Mouse (Mus musculus): ENCODE data around the gene Nkx3-2. TPM values are rescaled to one million over a fixed set of nuclear protein-coding genes. Genes with fewer than 3 reads are reported as not detected.

Gene Nkx3-2
- total RNA-seq (2021) = not detected
- 0.06 TPM in 1 of 2 replicates, not detected in the other for polyA plus RNA-seq (2012; rRNA removed)
- long read RNA-seq = 0 reads

DNA sequence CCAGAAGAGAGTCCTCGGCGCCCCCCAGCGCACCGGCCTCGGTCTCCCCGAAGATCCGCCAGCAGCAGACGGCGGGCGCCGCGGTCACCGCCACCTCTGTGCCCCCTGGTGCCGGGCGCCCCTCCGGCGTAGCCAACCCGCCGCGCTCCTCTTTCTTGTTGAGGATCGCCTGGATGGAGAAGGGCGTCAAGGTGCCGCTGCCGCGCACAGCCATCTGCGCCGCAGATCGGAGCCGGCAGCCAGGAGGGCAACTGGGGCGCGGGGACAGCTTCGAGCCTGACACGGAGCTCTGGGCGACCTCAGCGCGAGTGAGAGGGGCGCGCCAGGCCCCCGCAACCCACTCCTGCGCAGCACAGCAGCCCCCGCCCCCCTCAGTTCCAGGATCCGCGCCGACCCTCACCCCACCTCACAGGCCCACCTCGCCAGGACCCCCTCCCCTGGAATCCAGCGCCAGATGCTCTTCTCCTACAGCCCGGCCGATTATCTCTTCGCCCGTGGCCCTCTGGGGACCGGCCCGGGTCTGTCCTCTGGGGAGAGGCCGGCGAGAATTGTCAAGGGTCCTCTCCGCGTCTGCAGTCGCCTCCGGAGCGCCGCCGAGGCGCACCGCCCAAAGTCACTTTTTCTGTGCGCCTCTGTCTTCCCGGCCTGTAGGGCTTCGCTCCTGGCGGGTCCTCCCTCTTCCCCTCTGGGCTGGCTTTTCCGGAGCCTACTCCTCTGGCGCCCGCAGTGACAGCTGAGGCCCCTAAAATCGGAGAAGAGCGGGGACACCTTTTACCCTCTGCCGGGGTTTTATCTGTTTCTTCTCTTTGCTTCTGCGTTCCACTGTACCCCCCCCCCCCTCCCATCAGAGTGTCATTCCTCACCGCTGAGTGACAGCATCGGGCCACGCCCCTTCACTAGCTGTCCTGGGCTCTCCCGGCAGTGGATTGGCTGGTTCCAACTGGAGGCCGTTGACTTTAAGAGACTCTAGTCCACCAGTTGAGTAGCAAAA, at the start of gene Nkx3-2:
Gene Nkx3-2, minus strand, starts transcription at position 771 of the 991 bp plus-strand sequence.
- DNase-seq = no peak

DNA sequence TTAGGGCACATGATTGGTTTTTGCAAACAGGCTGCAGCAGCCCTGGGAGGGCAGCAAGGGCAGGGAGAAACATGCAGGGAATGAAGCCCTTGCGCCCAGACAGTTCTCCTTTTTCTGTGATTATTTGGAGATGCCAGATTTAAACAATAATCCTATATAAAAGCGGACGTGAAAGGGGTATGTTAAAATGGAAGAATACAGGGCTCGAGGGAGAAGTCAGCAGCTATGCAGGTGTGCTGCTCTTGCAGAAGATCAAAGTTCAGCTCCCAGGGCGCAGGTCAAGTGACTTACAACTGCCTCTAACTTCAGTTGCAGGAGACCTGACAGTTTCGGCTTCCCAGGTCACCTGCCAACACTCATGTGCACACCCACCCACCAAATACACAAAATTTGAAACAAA, 48.2 kb upstream of the Nkx3-2 start:
- Histone ChIP-seq H3K27me3 (ENCODE audit: control insufficient read depth, insufficient read depth, low read length) (no peaks in the 10 kb centered on the region), H3K79me2 (replicated peaks; ENCODE audit: control insufficient read depth, insufficient read depth, low read length) (no peaks in the 10 kb centered on the region), H3K4me3 (no peak overlapping the region), H3K9ac (ENCODE audit: low read depth, low read length) (no peak overlapping the region), H3K4me1 (ENCODE audit: control insufficient read depth, insufficient read depth, low read length) (no peaks in the 10 kb centered on the region), H3K36me3 (ENCODE audit: control insufficient read depth, insufficient read depth, low read length) (peaks cover 4% of the 10 kb centered on the region), H3K27ac (no peak overlapping the region)
- intact Hi-C loops (cut with DNase I) = no loop called here
- 96% methylated on average over 6 of the region's 6 CpGs for WGBS
- DNase-seq = no peak
- TF ChIP-seq POLR2A (IDR thresholded peaks at IDR 0.05; ENCODE audit: insufficient read depth, low read depth, low read length) (no peak), EP300 (IDR thresholded peaks at IDR 0.05; ENCODE audit: insufficient read depth, low read depth, low read length) (no peak), CTCF (IDR thresholded peaks at IDR 0.05) (no peak)

More for the DNA sequence above, at the start of gene Nkx3-2:
- WGBS = under 1% methylated on average over 79 of the region's 79 CpGs
- Histone ChIP-seq H3K27ac (no peak within 1 kb of the TSS), H3K4me3 (no peak within 1 kb of the TSS), H3K9ac (ENCODE audit: low read depth, low read length) (no peak within 1 kb of the TSS), H3K4me1 (ENCODE audit: control insufficient read depth, insufficient read depth, low read length) (peaks cover 4% of the 10 kb centered on the region; the same call in 1 of the 2 replicates), H3K27me3 (ENCODE audit: control insufficient read depth, insufficient read depth, low read length) (peaks cover 31% of the 10 kb centered on the region), H3K36me3 (ENCODE audit: control insufficient read depth, insufficient read depth, low read length) (no peaks in the 10 kb centered on the region), H3K79me2 (replicated peaks; ENCODE audit: control insufficient read depth, insufficient read depth, low read length) (no peaks in the 10 kb centered on the region)
- intact Hi-C loops (cut with DNase I) = no loop called here
- TF ChIP-seq CTCF (IDR thresholded peaks at IDR 0.05) (no peak), POLR2A (IDR thresholded peaks at IDR 0.05; ENCODE audit: insufficient read depth, low read depth, low read length) (no peak), EP300 (IDR thresholded peaks at IDR 0.05; ENCODE audit: insufficient read depth, low read depth, low read length) (no peak)

DNA sequence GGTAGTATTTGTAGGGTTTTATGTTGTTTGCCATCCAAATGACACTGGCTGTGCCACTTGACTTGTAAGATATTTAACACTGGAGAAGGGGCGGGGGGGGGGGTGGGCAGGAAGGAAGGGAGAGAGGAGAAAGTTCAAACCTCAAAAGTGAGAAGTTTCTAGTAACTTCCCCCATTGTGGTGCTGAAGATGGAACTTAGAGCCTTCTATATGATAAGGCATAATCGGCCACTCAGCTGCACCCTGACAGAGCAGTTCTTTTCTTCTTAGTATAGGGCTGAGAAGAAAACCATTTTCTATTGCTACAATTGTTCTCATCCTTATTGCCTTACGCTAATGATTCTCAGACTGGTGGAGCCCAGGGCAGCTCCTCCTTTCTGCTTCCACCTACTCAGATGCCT, 47.0 kb upstream of the Nkx3-2 start:
- Histone ChIP-seq H3K36me3 (ENCODE audit: control insufficient read depth, insufficient read depth, low read length) (peaks cover 8% of the 10 kb centered on the region), H3K4me1 (ENCODE audit: control insufficient read depth, insufficient read depth, low read length) (no peaks in the 10 kb centered on the region; the same call in 1 of the 2 replicates), H3K79me2 (replicated peaks; ENCODE audit: control insufficient read depth, insufficient read depth, low read length) (no peaks in the 10 kb centered on the region), H3K9ac (ENCODE audit: low read depth, low read length) (no peak overlapping the region), H3K27ac (no peak overlapping the region), H3K27me3 (ENCODE audit: control insufficient read depth, insufficient read depth, low read length) (no peaks in the 10 kb centered on the region), H3K4me3 (no peak overlapping the region)
- no peak for TF ChIP-seq EP300 (IDR thresholded peaks at IDR 0.05; ENCODE audit: insufficient read depth, low read depth, low read length)
- no peak for TF ChIP-seq POLR2A (IDR thresholded peaks at IDR 0.05; ENCODE audit: insufficient read depth, low read depth, low read length)
- TF ChIP-seq CTCF (IDR thresholded peaks at IDR 0.05) = no peak
- 77% methylated on average over 3 of the region's 3 CpGs for WGBS
- intact Hi-C loops (cut with DNase I) = no loop called here
- no peak for DNase-seq

DNA sequence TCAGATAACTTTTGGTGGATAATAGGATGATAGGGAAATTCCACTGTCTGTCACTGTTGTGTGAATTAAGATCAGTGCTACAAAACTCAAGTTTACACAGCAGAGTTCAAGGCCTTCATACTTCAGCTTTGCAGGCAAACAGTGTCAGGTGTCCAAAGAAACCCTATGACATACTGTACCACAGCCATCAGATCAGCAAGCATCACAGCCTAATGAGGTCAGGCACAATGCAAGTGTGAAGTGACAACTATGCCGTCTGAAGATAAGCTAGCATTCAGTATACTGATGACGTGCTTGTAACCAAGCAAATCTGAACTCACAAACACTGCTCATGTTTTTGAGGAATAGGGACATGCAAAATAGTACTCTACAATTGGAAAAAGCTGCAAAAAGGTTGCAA, 43.1 kb upstream of the Nkx3-2 start:
- Histone ChIP-seq H3K27ac (no peak overlapping the region), H3K79me2 (replicated peaks; ENCODE audit: control insufficient read depth, insufficient read depth, low read length) (no peaks in the 10 kb centered on the region), H3K4me3 (no peak overlapping the region), H3K4me1 (ENCODE audit: control insufficient read depth, insufficient read depth, low read length) (no peaks in the 10 kb centered on the region; the same call in 1 of the 2 replicates), H3K9ac (ENCODE audit: low read depth, low read length) (no peak overlapping the region), H3K36me3 (ENCODE audit: control insufficient read depth, insufficient read depth, low read length) (peaks cover 9% of the 10 kb centered on the region), H3K27me3 (ENCODE audit: control insufficient read depth, insufficient read depth, low read length) (no peaks in the 10 kb centered on the region)
- WGBS = 50% methylated on average over 2 of the region's 2 CpGs
- TF ChIP-seq EP300 (IDR thresholded peaks at IDR 0.05; ENCODE audit: insufficient read depth, low read depth, low read length) = no peak
- TF ChIP-seq POLR2A (IDR thresholded peaks at IDR 0.05; ENCODE audit: insufficient read depth, low read depth, low read length) = no peak
- no peak for TF ChIP-seq CTCF (IDR thresholded peaks at IDR 0.05)
- no peak for DNase-seq
- intact Hi-C loops (cut with DNase I) = no loop called here

GRCm38 (mm10) chr5:41806176-41806575, 41.9 kb upstream of the Nkx3-2 start:
- Histone ChIP-seq H3K36me3 (ENCODE audit: control insufficient read depth, insufficient read depth, low read length) (peaks cover 9% of the 10 kb centered on the region), H3K4me3 (no peak overlapping the region), H3K9ac (ENCODE audit: low read depth, low read length) (no peak overlapping the region), H3K27me3 (ENCODE audit: control insufficient read depth, insufficient read depth, low read length) (no peaks in the 10 kb centered on the region), H3K79me2 (replicated peaks; ENCODE audit: control insufficient read depth, insufficient read depth, low read length) (no peaks in the 10 kb centered on the region), H3K27ac (no peak overlapping the region), H3K4me1 (ENCODE audit: control insufficient read depth, insufficient read depth, low read length) (no peaks in the 10 kb centered on the region; the same call in 1 of the 2 replicates)
- intact Hi-C loops (cut with DNase I) = no loop called here
- no peak for DNase-seq
- TF ChIP-seq EP300 (IDR thresholded peaks at IDR 0.05; ENCODE audit: insufficient read depth, low read depth, low read length) (no peak), POLR2A (IDR thresholded peaks at IDR 0.05; ENCODE audit: insufficient read depth, low read depth, low read length) (no peak), CTCF (IDR thresholded peaks at IDR 0.05) (no peak)
- 62% methylated on average over 5 of the region's 5 CpGs for WGBS

- 83% methylated on average over 2 of the region's 2 CpGs for WGBS
These were observed 40.8 kb upstream of the Nkx3-2 start for GRCm38 (mm10) chr5:41805085-41805484.

More at GRCm38 (mm10) chr5:41805085-41805484, 40.8 kb upstream of the Nkx3-2 start:
- Histone ChIP-seq H3K36me3 (ENCODE audit: control insufficient read depth, insufficient read depth, low read length) (peaks cover 9% of the 10 kb centered on the region), H3K27me3 (ENCODE audit: control insufficient read depth, insufficient read depth, low read length) (no peaks in the 10 kb centered on the region), H3K27ac (no peak overlapping the region), H3K9ac (ENCODE audit: low read depth, low read length) (no peak overlapping the region), H3K79me2 (replicated peaks; ENCODE audit: control insufficient read depth, insufficient read depth, low read length) (no peaks in the 10 kb centered on the region), H3K4me3 (no peak overlapping the region), H3K4me1 (ENCODE audit: control insufficient read depth, insufficient read depth, low read length) (no peaks in the 10 kb centered on the region; the same call in 1 of the 2 replicates)
- no peak for DNase-seq
- TF ChIP-seq EP300 (IDR thresholded peaks at IDR 0.05; ENCODE audit: insufficient read depth, low read depth, low read length) (no peak), CTCF (IDR thresholded peaks at IDR 0.05) (no peak)
- intact Hi-C loops (cut with DNase I) = no loop called here

All from heart, adult 2 months (tissue).